Mouse (Mus musculus) stomach, embryonic 14.5 days (tissue): ENCODE measurements around the gene Fbxw25. TPM values are rescaled to one million over a fixed set of nuclear protein-coding genes. Genes with fewer than 3 reads are reported as not detected.
"Not testable (repeated sequence)": the region's sequence is repeated elsewhere in the genome, so short reads cannot be mapped to it uniquely, and the experiment has no call there.

Source experiments
- ATAC-seq: fragments of 200-750 bp; cut with Nextera tagmentation; 2 replicates; pipeline ENCODE4 v1.8.0; 2017; ENCODE audit warnings: low read depth, moderate TSS enrichment; ENCODE audit not compliant: insufficient number of reproducible peaks, insufficient read depth, low FRiP score
- H3K27ac ChIP-seq: fragments of 300-500 bp; sonication (generic); 2 replicates; pipeline ENCODE4 v1.5.1; 2014; ENCODE audit warnings: mild to moderate bottlenecking, low read length, moderate library complexity, mixed read lengths
- H3K27me3 ChIP-seq: fragments of 300-500 bp; sonication (generic); 2 replicates; pipeline ENCODE4 v1.6.1; 2014; ENCODE audit warnings: low read length, control low read depth, mixed read lengths; ENCODE audit not compliant: control insufficient read depth, insufficient read depth
- H3K36me3 ChIP-seq: fragments of 300-500 bp; sonication (generic); 2 replicates; pipeline ENCODE4 v1.6.1; 2014; ENCODE audit warnings: mild to moderate bottlenecking, control low read depth, low read length, moderate library complexity, mixed read lengths; ENCODE audit not compliant: control insufficient read depth, insufficient read depth
- H3K4me1 ChIP-seq: fragments of 300-500 bp; sonication (generic); 2 replicates; pipeline ENCODE4 v1.6.1; 2014; ENCODE audit warnings: low read length, control low read depth, mixed read lengths; ENCODE audit not compliant: control insufficient read depth, insufficient read depth
- H3K4me2 ChIP-seq: fragments of 300-500 bp; sonication (generic); replicated peaks from 2 replicates; pipeline ENCODE4 v1.6.1; 2014; ENCODE audit warnings: low read depth, low read length, control low read depth
- H3K4me3 ChIP-seq: fragments of 300-500 bp; sonication (generic); 2 replicates; pipeline ENCODE4 v1.5.1; 2014; ENCODE audit warnings: low read depth, low read length, control low read depth
- H3K9ac ChIP-seq: fragments of 300-500 bp; sonication (generic); replicated peaks from 2 replicates; pipeline ENCODE4 v1.6.1; 2014; ENCODE audit warnings: low read depth, mild to moderate bottlenecking, control low read depth, low read length, moderate library complexity, mixed read lengths
- H3K9me3 ChIP-seq: fragments of 300-500 bp; sonication (generic); 2 replicates; pipeline ENCODE4 v1.6.1; 2016; ENCODE audit warnings: low read depth, low read length, control low read depth; ENCODE audit not compliant: control insufficient read depth
- WGBS: fragments of 180-500 bp; shearing (Covaris S2); extraction: QIAGEN DNeasy Blood & Tissue Kit; methylation state at CpG from one replicate; pipeline ENCODE4 v1.1.7; 2014; 5-methylcytosine and 5-hydroxymethylcytosine counted together
- polyA plus RNA-seq: library from polyadenylated mRNA; unstranded; fragments of >200 nt; fragmentation: Nextera tagmentation; extraction: Ambion mirVana; gene quantifications from 2 replicates; pipeline ENCODE4 v1.2.1, GENCODE M21; 2014

The Fbxw25 gene
- not detected in 2 replicates for polyA plus RNA-seq

DNA sequence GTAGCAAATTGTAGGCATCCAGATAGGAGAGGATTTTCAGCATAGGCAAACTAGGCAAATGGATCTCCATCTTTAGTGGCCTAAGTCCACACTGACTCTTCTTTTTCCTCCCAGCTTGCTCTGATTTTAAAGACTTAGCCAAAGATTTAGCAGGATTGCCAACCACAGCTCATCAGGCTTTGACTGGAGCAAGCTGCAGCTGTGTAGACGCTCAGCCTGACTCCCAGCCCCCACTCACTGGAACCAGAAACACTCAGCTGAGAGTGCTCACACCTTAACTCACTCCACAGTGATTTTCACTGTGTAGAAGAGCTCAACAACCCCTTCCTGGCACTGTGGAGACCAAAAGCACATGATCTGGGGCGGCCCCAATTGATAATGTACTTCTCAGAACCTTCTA lies at the start of gene Fbxw25:
Fbxw25 (minus strand) TSS at position 101 of the 400 bp plus-strand sequence.
- not testable (repeated sequence) for H3K27ac ChIP-seq, H3K27me3 ChIP-seq, H3K9ac ChIP-seq, ATAC-seq, H3K4me2 ChIP-seq, H3K4me1 ChIP-seq, H3K9me3 ChIP-seq, H3K36me3 ChIP-seq, H3K4me3 ChIP-seq
- WGBS, result 65% methylated on average over 2 of the region's 2 CpGs

GRCm38 (mm10) chr9:109702600-109702999 lies 38.1 kb upstream of the Fbxw25 start, which contains the start of gene Fbxw18:
Gene Fbxw18 (minus strand): TSS chr9:109702700.
- 79% methylated on average over 4 of the region's 4 CpGs for WGBS
- not testable (repeated sequence) for ATAC-seq, H3K4me1 ChIP-seq, H3K9me3 ChIP-seq, H3K4me2 ChIP-seq, H3K9ac ChIP-seq, H3K27ac ChIP-seq, H3K36me3 ChIP-seq, H3K4me3 ChIP-seq, H3K27me3 ChIP-seq

- Histone ChIP-seq H3K4me1 (no peaks in the 10 kb centered on the region), H3K9ac (no peak overlapping the region), H3K9me3 (no peaks in the 10 kb centered on the region), H3K4me3 (no peak overlapping the region), H3K27ac (no peak overlapping the region), H3K27me3 (no peaks in the 10 kb centered on the region), H3K4me2 (no peak overlapping the region), H3K36me3 (no peaks in the 10 kb centered on the region)
- ATAC-seq, result no peak
- WGBS, result 10% methylated on average over 1 of the region's 1 CpGs
Observed at GRCm38 (mm10) chr9:109685299-109685698, 20.8 kb upstream of the Fbxw25 start.

GRCm38 (mm10) chr9:109625957-109626356 lies 38.5 kb downstream of the Fbxw25 start, which contains the start of gene Fbxw24:
Gene Fbxw24 (minus strand): TSS chr9:109626057.
- not testable (repeated sequence) for H3K36me3 ChIP-seq, ATAC-seq, H3K27ac ChIP-seq, H3K27me3 ChIP-seq, H3K4me1 ChIP-seq, H3K9ac ChIP-seq, H3K4me3 ChIP-seq, H3K9me3 ChIP-seq, H3K4me2 ChIP-seq
- WGBS, result 83% methylated on average over 2 of the region's 2 CpGs

- H3K4me3 ChIP-seq, ATAC-seq, H3K27ac ChIP-seq, H3K4me1 ChIP-seq, H3K27me3 ChIP-seq, H3K9ac ChIP-seq, H3K9me3 ChIP-seq, H3K4me2 ChIP-seq, H3K36me3 ChIP-seq: not testable (repeated sequence)
- WGBS, result 34% methylated on average over 5 of the region's 5 CpGs
Observed at GRCm38 (mm10) chr9:109606837-109607236, 57.6 kb downstream of the Fbxw25 start.

GRCm38 (mm10) chr9:109602128-109602527 lies 62.3 kb downstream of the Fbxw25 start:
- not testable (repeated sequence) for ATAC-seq, H3K27ac ChIP-seq, H3K27me3 ChIP-seq, H3K4me1 ChIP-seq, H3K9ac ChIP-seq, H3K36me3 ChIP-seq, H3K9me3 ChIP-seq, H3K4me2 ChIP-seq, H3K4me3 ChIP-seq
- 54% methylated on average over 2 of the region's 2 CpGs for WGBS

- no peak for ATAC-seq
- Histone ChIP-seq H3K4me1 (no peaks in the 10 kb centered on the region), H3K4me3 (no peak overlapping the region)
Observed at GRCm38 (mm10) chr9:109597226-109597625, 67.2 kb downstream of the Fbxw25 start.

More at GRCm38 (mm10) chr9:109597226-109597625, 67.2 kb downstream of the Fbxw25 start:
- Histone ChIP-seq H3K9me3 (no peaks in the 10 kb centered on the region; the same call in 1 of the 2 replicates), H3K9ac (no peak overlapping the region), H3K27me3 (no peaks in the 10 kb centered on the region), H3K36me3 (no peaks in the 10 kb centered on the region), H3K4me2 (no peak overlapping the region), H3K27ac (no peak overlapping the region)

Other genes starting within 250 kb of the Fbxw25 start
- gene Fbxw16, start 215.5 kb downstream of the Fbxw25 start, polyA plus RNA-seq, result not detected in 2 replicates
- not detected in 2 replicates for gene Fbxw19, start 168.8 kb downstream of the Fbxw25 start, polyA plus RNA-seq
- gene Fbxw15, start 96.4 kb downstream of the Fbxw25 start, polyA plus RNA-seq, result not detected in 2 replicates
- not detected in 2 replicates for gene Fbxw24, start 38.6 kb downstream of the Fbxw25 start, polyA plus RNA-seq
- 0.17 TPM in 1 of 2 replicates, not detected in the other for gene Fbxw18, start 38.0 kb upstream of the Fbxw25 start, polyA plus RNA-seq
- 0.13 TPM in 1 of 2 replicates, not detected in the other for gene Fbxw26, start 81.4 kb upstream of the Fbxw25 start, polyA plus RNA-seq
- not detected in 2 replicates for gene Fbxw27, start 126.0 kb upstream of the Fbxw25 start, polyA plus RNA-seq
- not detected in 2 replicates for gene Spink8, start 147.6 kb upstream of the Fbxw25 start, polyA plus RNA-seq
- 59.9 and 74.0 TPM in 2 replicates for gene Nme6, start 168.1 kb upstream of the Fbxw25 start, polyA plus RNA-seq
- 7.5 and 7.8 TPM in 2 replicates for gene Camp, start 185.0 kb upstream of the Fbxw25 start, polyA plus RNA-seq
- gene Cdc25a, start 210.9 kb upstream of the Fbxw25 start, polyA plus RNA-seq, result 25.2 and 29.8 TPM in 2 replicates